Mouse (Mus musculus): ENCODE measurements around the gene Robo4.

- TF ChIP-seq POLR2A (IDR thresholded peaks at IDR 0.05; ENCODE audit: control insufficient read depth, extremely low read depth, insufficient read depth, low read length, poor library complexity) (no peak), CTCF (IDR thresholded peaks at IDR 0.05; ENCODE audit: borderline replicate concordance, control insufficient read depth, extremely low read depth, insufficient read depth, low read length, poor library complexity) (no peak)
Measured at GRCm38 (mm10) chr9:37454991-37455390, 53.3 kb downstream of the Robo4 start.

All from thymus, adult 2 months (tissue).